Mouse (Mus musculus) kidney, postnatal 0 days (tissue): Measurements from ENCODE around the gene Plb1. TPM values are rescaled to one million over a fixed set of nuclear protein-coding genes. Genes with fewer than 3 reads are reported as not detected.

Source experiments
- ATAC-seq: fragments of 200-750 bp; cut with Nextera tagmentation; replicated peaks from 2 replicates; pipeline ENCODE4 v1.8.0; 2017; ENCODE audit warnings: low read depth, moderate number of reproducible peaks, moderate TSS enrichment, moderate library complexity; ENCODE audit not compliant: low FRiP score
- DNase-seq: peaks from one replicate; pipeline ENCODE4 v3.0.0-alpha.2; 2016; ENCODE audit warnings: low spot score
- H3K27ac ChIP-seq: fragments of 300-500 bp; sonication (generic); 2 replicates; pipeline ENCODE4 v1.5.1; 2014; ENCODE audit warnings: mild to moderate bottlenecking
- H3K27me3 ChIP-seq: fragments of 300-500 bp; sonication (generic); 2 replicates; pipeline ENCODE4 v1.6.1; 2014; ENCODE audit warnings: low read length, mixed read lengths; ENCODE audit not compliant: insufficient read depth
- H3K36me3 ChIP-seq: fragments of 300-500 bp; sonication (generic); 2 replicates; pipeline ENCODE4 v1.6.1; 2014; ENCODE audit warnings: low read length, mixed read lengths; ENCODE audit not compliant: insufficient read depth
- H3K4me1 ChIP-seq: fragments of 300-500 bp; sonication (generic); replicated peaks from 2 replicates; pipeline ENCODE4 v1.6.1; 2014; ENCODE audit warnings: antibody characterized with exemption, low read length, mixed read lengths; ENCODE audit not compliant: insufficient read depth
- H3K4me2 ChIP-seq: fragments of 300-500 bp; sonication (generic); 2 replicates; pipeline ENCODE4 v1.6.1; 2014; ENCODE audit warnings: mild to moderate bottlenecking, low read length, moderate library complexity, mixed read lengths
- H3K4me3 ChIP-seq: fragments of 300-500 bp; sonication (generic); replicated peaks from 2 replicates; pipeline ENCODE4 v1.5.1; 2014; ENCODE audit warnings: low read depth, low read length
- H3K9ac ChIP-seq: fragments of 300-500 bp; sonication (generic); 2 replicates; pipeline ENCODE4 v1.6.1; 2014; ENCODE audit warnings: low read depth, low read length
- H3K9me3 ChIP-seq: fragments of 300-500 bp; sonication (generic); replicated peaks from 2 replicates; pipeline ENCODE4 v1.6.1; 2016; ENCODE audit warnings: low read length, inconsistent platforms, mixed read lengths
- CTCF ChIP-seq: IDR thresholded peaks from 2 replicates; pipeline ENCODE4 v1.5.1; 2016; ENCODE audit warnings: antibody characterized with exemption, low read depth, mild to moderate bottlenecking, moderate library complexity
- WGBS: fragments of 180-500 bp; shearing (Covaris S2); extraction: QIAGEN DNeasy Blood & Tissue Kit; methylation state at CpG from one replicate; pipeline ENCODE4 v1.1.7; 2014; 5-methylcytosine and 5-hydroxymethylcytosine counted together
- polyA plus RNA-seq: library from polyadenylated mRNA; unstranded; fragments of >200 nt; fragmentation: Nextera tagmentation; extraction: Ambion mirVana; gene quantifications from 2 replicates; pipeline ENCODE4 v1.2.1, GENCODE M21; 2015

The Plb1 gene
- polyA plus RNA-seq, 1 experiment from 2014 or later, result 0.36 TPM

- no peak for DNase-seq
- Histone ChIP-seq H3K27me3 (no peaks in the 10 kb centered on the region), H3K9ac (no peak overlapping the region), H3K4me1 (no peaks in the 10 kb centered on the region), H3K9me3 (no peaks in the 10 kb centered on the region), H3K36me3 (no peaks in the 10 kb centered on the region), H3K4me3 (no peak overlapping the region), H3K4me2 (no peak overlapping the region), H3K27ac (no peak overlapping the region)
- 82% methylated on average over 3 of the region's 3 CpGs for WGBS
- ATAC-seq, result no peak
- no peak for TF ChIP-seq CTCF
Measured at GRCm38 (mm10) chr5:32394586-32394985, 162.1 kb downstream of the Plb1 start.

GRCm38 (mm10) chr5:32395101-32395892 lies 162.8 kb downstream of the Plb1 start:
- ATAC-seq (no peak), DNase-seq (no peak)
- H3K27me3 ChIP-seq, result no peaks in the 10 kb centered on the region
- TF ChIP-seq CTCF, result no peak
- no peaks in the 10 kb centered on the region for H3K9me3 ChIP-seq
- no peaks in the 10 kb centered on the region for H3K36me3 ChIP-seq
- WGBS, result 60% methylated on average over 9 of the region's 9 CpGs
- no peak overlapping the region for H3K9ac ChIP-seq
- H3K4me3 ChIP-seq, result no peak overlapping the region
- no peak overlapping the region for H3K27ac ChIP-seq
- no peaks in the 10 kb centered on the region for H3K4me1 ChIP-seq
- H3K4me2 ChIP-seq, result no peak overlapping the region

GRCm38 (mm10) chr5:32397719-32398118 lies 165.2 kb downstream of the Plb1 start:
- Histone ChIP-seq H3K9me3 (no peaks in the 10 kb centered on the region), H3K4me2 (no peak overlapping the region), H3K27ac (no peak overlapping the region), H3K36me3 (no peaks in the 10 kb centered on the region), H3K4me1 (no peaks in the 10 kb centered on the region), H3K9ac (no peak overlapping the region), H3K27me3 (no peaks in the 10 kb centered on the region), H3K4me3 (no peak overlapping the region)
- ATAC-seq, result no peak
- DNase-seq, result no peak
- no peak for TF ChIP-seq CTCF
- whole genome bisulfite sequencing, result 66% methylated on average over 3 of the region's 3 CpGs

- Histone ChIP-seq H3K9ac (no peak overlapping the region), H3K27ac (no peak overlapping the region), H3K4me2 (no peak overlapping the region), H3K36me3 (no peaks in the 10 kb centered on the region), H3K27me3 (no peaks in the 10 kb centered on the region), H3K4me1 (no peaks in the 10 kb centered on the region), H3K4me3 (no peak overlapping the region), H3K9me3 (no peaks in the 10 kb centered on the region)
- ATAC-seq (no peak), DNase-seq (no peak)
- WGBS, result 49% methylated on average over 2 of the region's 2 CpGs
- no peak for TF ChIP-seq CTCF
Measured at GRCm38 (mm10) chr5:32400926-32401325, 168.4 kb downstream of the Plb1 start.

- Histone ChIP-seq H3K4me1 (no peaks in the 10 kb centered on the region), H3K27me3 (no peaks in the 10 kb centered on the region), H3K36me3 (no peaks in the 10 kb centered on the region), H3K4me2 (no peak overlapping the region), H3K9ac (no peak overlapping the region), H3K27ac (no peak overlapping the region), H3K4me3 (no peak overlapping the region), H3K9me3 (no peaks in the 10 kb centered on the region)
- WGBS, result 36% methylated on average over 9 of the region's 9 CpGs
- TF ChIP-seq CTCF, result no peak
- ATAC-seq (peak; percentile 63), DNase-seq (peak; percentile 82)
Measured at GRCm38 (mm10) chr5:32403082-32403953, 170.8 kb downstream of the Plb1 start.

- DNase-seq (no peak), ATAC-seq (no peak)
- no peaks in the 10 kb centered on the region for H3K27me3 ChIP-seq
- H3K4me1 ChIP-seq, result peaks cover 7% of the 10 kb centered on the region
- TF ChIP-seq CTCF, result no peak
- H3K9ac ChIP-seq, result no peak overlapping the region
- H3K36me3 ChIP-seq, result no peaks in the 10 kb centered on the region
- no peaks in the 10 kb centered on the region for H3K9me3 ChIP-seq
- WGBS, result 70% methylated on average over 4 of the region's 4 CpGs
- no peak overlapping the region for H3K27ac ChIP-seq
- H3K4me2 ChIP-seq, result no peak overlapping the region
- H3K4me3 ChIP-seq, result no peak overlapping the region
Measured at GRCm38 (mm10) chr5:32405199-32405855, 172.8 kb downstream of the Plb1 start.
